Mouse (Mus musculus): ENCODE data around the gene Cdkal1. TPM values are rescaled to one million over a fixed set of nuclear protein-coding genes. Genes with fewer than 3 reads are reported as not detected.
A peak's percentile ranks its signal among the peaks of the same experiment; 100 is the strongest.

Cdkal1 gene
- polyA plus RNA-seq, 1 experiment: 4.4 TPM

DNA sequence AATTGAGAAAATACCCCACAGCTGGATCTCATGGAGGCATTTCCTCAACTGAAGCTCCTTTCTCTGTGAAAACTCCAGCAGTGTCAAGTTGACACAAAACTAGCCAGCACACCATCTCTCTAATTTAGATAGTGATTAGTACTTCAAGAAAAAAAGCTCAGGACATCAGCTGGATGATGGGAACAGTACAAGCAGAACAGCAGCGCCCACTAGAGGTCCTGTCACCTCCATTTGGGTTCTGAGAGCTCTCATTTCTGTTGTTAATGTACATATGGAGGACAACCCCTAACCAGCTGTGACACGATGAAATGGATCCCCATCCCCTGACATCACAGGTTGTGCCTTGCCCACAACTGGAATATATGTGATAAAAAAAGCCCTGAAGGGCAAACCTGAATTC lies 354.3 kb downstream of the Cdkal1 start:
- peaks cover 7% of the 10 kb centered on the region for H3K4me1 ChIP-seq (ENCODE audit: control insufficient read depth, insufficient read depth, low read length)
- no peaks in the 10 kb centered on the region for H3K36me3 ChIP-seq (ENCODE audit: control insufficient read depth, insufficient read depth, low read length)
- TF ChIP-seq POLR2A (IDR thresholded peaks at IDR 0.05; ENCODE audit: low read depth, low read length) (no peak), CTCF (conservative IDR thresholded peaks at IDR 0.05; ENCODE audit: insufficient read depth, insufficient read length, low read depth, low read length) (peak; percentile 31; the same call in 1 of the 2 replicates)
- no peak overlapping the region for H3K4me3 ChIP-seq (ENCODE audit: insufficient read depth, low read depth, low read length)
- no peak for DNase-seq
- WGBS: 91% methylated on average over 2 of the region's 2 CpGs
- H3K27me3 ChIP-seq (replicated peaks; ENCODE audit: control insufficient read depth, insufficient read depth, low read length): no peaks in the 10 kb centered on the region
- H3K27ac ChIP-seq (ENCODE audit: insufficient read depth, low read depth, low read length): no peak overlapping the region

DNA sequence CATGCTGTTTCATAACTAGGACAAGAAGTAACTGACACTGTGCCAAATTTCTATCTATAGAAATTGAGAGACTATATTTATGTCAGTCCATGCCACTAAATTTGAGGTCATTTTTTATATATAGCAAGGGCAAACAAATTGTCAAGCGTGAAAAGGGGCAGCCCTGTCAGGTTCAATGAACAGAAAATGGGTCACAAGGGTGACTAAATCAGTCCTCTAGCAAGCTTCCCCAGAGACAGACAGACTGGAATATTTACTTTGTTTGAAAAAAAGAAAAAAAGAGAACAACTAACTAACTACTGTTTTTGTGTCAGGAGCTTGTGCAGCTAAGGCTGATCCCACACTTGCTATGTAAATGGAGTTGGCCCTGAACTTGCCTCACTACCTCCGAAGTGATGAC lies 355.7 kb downstream of the Cdkal1 start:
- H3K4me3 ChIP-seq (ENCODE audit: insufficient read depth, low read depth, low read length): no peak overlapping the region
- H3K36me3 ChIP-seq (ENCODE audit: control insufficient read depth, insufficient read depth, low read length): no peaks in the 10 kb centered on the region
- TF ChIP-seq CTCF (conservative IDR thresholded peaks at IDR 0.05; ENCODE audit: insufficient read depth, insufficient read length, low read depth, low read length) (no peak), POLR2A (IDR thresholded peaks at IDR 0.05; ENCODE audit: low read depth, low read length) (no peak)
- H3K27ac ChIP-seq (ENCODE audit: insufficient read depth, low read depth, low read length): no peak overlapping the region
- no peak for DNase-seq
- H3K4me1 ChIP-seq (ENCODE audit: control insufficient read depth, insufficient read depth, low read length): peaks cover 7% of the 10 kb centered on the region
- 74% methylated on average over 2 of the region's 2 CpGs for WGBS
- H3K27me3 ChIP-seq (replicated peaks; ENCODE audit: control insufficient read depth, insufficient read depth, low read length): no peaks in the 10 kb centered on the region

DNA sequence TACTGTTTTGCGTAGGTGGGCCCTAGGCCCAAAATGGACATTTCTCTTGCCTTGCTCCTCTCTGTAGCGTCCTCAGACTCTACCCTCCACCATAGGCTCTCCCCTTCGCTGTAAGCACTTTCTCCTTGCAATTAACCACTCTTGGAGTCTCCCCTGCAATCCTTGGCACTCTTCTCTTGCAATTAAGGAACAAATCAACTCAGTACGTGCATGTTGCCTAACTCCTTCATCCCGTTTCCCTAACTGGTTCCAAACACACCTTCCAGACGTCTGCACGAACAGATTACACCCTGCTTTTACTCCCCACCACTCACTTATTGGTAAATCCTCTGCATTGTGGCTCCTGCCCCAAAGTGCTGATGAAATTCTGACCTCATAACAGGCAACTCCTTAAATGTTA lies 358.2 kb downstream of the Cdkal1 start:
- H3K27me3 ChIP-seq (replicated peaks; ENCODE audit: control insufficient read depth, insufficient read depth, low read length): no peaks in the 10 kb centered on the region
- TF ChIP-seq CTCF (conservative IDR thresholded peaks at IDR 0.05; ENCODE audit: insufficient read depth, insufficient read length, low read depth, low read length) (no peak), POLR2A (IDR thresholded peaks at IDR 0.05; ENCODE audit: low read depth, low read length) (no peak)
- no peaks in the 10 kb centered on the region for H3K4me1 ChIP-seq (ENCODE audit: control insufficient read depth, insufficient read depth, low read length)
- H3K4me3 ChIP-seq (ENCODE audit: insufficient read depth, low read depth, low read length): no peak overlapping the region
- H3K27ac ChIP-seq (ENCODE audit: insufficient read depth, low read depth, low read length): no peak overlapping the region
- WGBS: 85% methylated on average over 7 of the region's 7 CpGs
- no peak for DNase-seq
- no peaks in the 10 kb centered on the region for H3K36me3 ChIP-seq (ENCODE audit: control insufficient read depth, insufficient read depth, low read length)

DNA sequence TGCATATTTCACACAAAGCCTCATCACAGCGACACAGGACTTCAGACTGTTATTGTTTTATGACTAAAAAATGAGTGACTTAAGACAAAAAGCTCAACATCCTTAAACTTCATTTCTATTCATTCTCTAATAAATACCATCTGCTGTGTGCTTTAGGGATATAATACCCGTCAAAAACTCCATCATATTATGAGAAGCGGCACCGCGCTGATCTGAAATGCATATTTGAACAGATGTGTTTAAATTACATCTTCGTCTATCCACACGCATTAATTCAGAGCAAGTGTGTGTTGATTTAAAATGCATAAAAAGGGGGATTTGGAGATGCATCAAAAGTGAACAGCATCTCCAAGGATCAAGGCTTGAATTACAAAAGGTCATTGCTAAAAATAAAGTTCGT lies 365.1 kb downstream of the Cdkal1 start:
- 92% methylated on average over 8 of the region's 8 CpGs for WGBS
- Histone ChIP-seq H3K27me3 (replicated peaks; ENCODE audit: control insufficient read depth, insufficient read depth, low read length) (no peaks in the 10 kb centered on the region), H3K4me3 (ENCODE audit: insufficient read depth, low read depth, low read length) (no peak overlapping the region), H3K27ac (ENCODE audit: insufficient read depth, low read depth, low read length) (no peak overlapping the region), H3K4me1 (ENCODE audit: control insufficient read depth, insufficient read depth, low read length) (no peaks in the 10 kb centered on the region), H3K36me3 (ENCODE audit: control insufficient read depth, insufficient read depth, low read length) (no peaks in the 10 kb centered on the region)
- no peak for TF ChIP-seq POLR2A (IDR thresholded peaks at IDR 0.05; ENCODE audit: low read depth, low read length)
- DNase-seq: no peak

DNA sequence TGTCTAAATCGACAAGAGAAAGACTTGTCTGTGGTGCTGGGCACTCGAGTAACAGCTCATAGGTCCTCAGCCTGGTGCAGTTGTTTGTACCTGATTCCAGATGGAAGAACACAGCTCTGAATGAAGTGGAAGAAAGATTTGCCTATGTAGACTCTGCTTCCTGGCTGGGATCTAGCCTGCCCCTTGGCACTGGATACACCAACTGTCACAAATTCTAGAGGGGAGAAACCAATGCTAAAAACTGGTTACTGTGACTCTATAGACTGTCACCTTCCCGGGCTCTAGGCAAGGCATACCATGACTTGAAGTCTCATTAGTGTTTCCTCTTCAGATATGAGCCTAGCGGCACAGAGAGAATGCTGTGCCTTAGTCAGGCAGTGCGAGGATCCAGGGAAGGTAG lies 366.0 kb downstream of the Cdkal1 start:
- 91% methylated on average over 5 of the region's 5 CpGs for WGBS
- Histone ChIP-seq H3K36me3 (ENCODE audit: control insufficient read depth, insufficient read depth, low read length) (no peaks in the 10 kb centered on the region), H3K4me1 (ENCODE audit: control insufficient read depth, insufficient read depth, low read length) (no peaks in the 10 kb centered on the region), H3K27ac (ENCODE audit: insufficient read depth, low read depth, low read length) (no peak overlapping the region), H3K4me3 (ENCODE audit: insufficient read depth, low read depth, low read length) (no peak overlapping the region), H3K27me3 (replicated peaks; ENCODE audit: control insufficient read depth, insufficient read depth, low read length) (no peaks in the 10 kb centered on the region)
- TF ChIP-seq CTCF (conservative IDR thresholded peaks at IDR 0.05; ENCODE audit: insufficient read depth, insufficient read length, low read depth, low read length): no peak
- no peak for TF ChIP-seq POLR2A (IDR thresholded peaks at IDR 0.05; ENCODE audit: low read depth, low read length)
- DNase-seq: no peak

DNA sequence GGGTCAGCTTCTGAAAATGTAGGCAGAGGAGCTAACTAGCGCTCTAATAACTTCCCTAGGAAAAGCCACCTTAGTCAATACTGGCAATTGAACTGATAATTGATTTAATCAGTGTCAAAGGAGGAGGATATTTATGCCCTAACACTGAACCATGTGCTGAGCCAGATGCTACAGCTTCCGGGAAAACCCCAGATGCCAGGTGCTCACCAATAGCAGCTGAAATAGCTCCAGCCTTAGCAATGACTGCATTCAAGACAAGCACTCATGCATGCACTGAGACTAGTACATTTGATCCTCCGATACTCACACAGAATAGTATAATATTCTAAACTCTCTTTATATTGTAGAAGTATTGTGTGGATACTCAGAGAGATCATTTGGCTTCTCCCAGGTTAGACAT lies 368.8 kb downstream of the Cdkal1 start:
- Histone ChIP-seq H3K36me3 (ENCODE audit: control insufficient read depth, insufficient read depth, low read length) (no peaks in the 10 kb centered on the region), H3K4me1 (ENCODE audit: control insufficient read depth, insufficient read depth, low read length) (no peaks in the 10 kb centered on the region), H3K27ac (ENCODE audit: insufficient read depth, low read depth, low read length) (no peak overlapping the region), H3K27me3 (replicated peaks; ENCODE audit: control insufficient read depth, insufficient read depth, low read length) (no peaks in the 10 kb centered on the region), H3K4me3 (ENCODE audit: insufficient read depth, low read depth, low read length) (no peak overlapping the region)
- WGBS: 55% methylated on average over 3 of the region's 3 CpGs
- no peak for DNase-seq
- TF ChIP-seq CTCF (conservative IDR thresholded peaks at IDR 0.05; ENCODE audit: insufficient read depth, insufficient read length, low read depth, low read length) (no peak), POLR2A (IDR thresholded peaks at IDR 0.05; ENCODE audit: low read depth, low read length) (no peak)

DNA sequence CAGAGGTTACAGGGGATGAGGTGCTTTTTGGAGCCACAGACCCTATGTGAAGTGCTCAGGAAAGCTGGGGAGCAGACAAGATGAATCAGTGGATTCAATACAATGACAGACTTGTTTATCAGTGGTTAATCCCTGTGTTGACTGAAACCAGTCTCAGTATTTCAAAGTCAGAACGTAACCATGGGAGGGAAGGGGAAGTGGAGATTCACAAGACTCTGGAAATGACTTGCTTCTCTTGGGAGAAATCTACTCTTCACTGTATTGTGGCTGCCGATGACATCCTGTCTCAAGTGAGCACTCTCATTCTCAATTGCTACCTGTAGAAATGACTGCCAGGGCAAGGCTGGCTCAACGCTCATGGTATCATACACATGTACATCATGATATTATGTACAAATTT lies 371.5 kb downstream of the Cdkal1 start:
- Histone ChIP-seq H3K36me3 (ENCODE audit: control insufficient read depth, insufficient read depth, low read length) (no peaks in the 10 kb centered on the region), H3K4me3 (ENCODE audit: insufficient read depth, low read depth, low read length) (no peak overlapping the region), H3K27ac (ENCODE audit: insufficient read depth, low read depth, low read length) (no peak overlapping the region), H3K27me3 (replicated peaks; ENCODE audit: control insufficient read depth, insufficient read depth, low read length) (no peaks in the 10 kb centered on the region), H3K4me1 (ENCODE audit: control insufficient read depth, insufficient read depth, low read length) (no peaks in the 10 kb centered on the region)
- no peak for DNase-seq
- 89% methylated on average over 3 of the region's 3 CpGs for WGBS
- TF ChIP-seq POLR2A (IDR thresholded peaks at IDR 0.05; ENCODE audit: low read depth, low read length): no peak
- no peak for TF ChIP-seq CTCF (conservative IDR thresholded peaks at IDR 0.05; ENCODE audit: insufficient read depth, insufficient read length, low read depth, low read length)
